Mouse (Mus musculus) heart, postnatal 25 days (tissue): ENCODE measurements at regions not wholly inside any gene's neighbourhood (a gene's known extent, or its start where the extent isn't known, plus 50 kb on each side); places are given as distances from the start of the nearest gene placed in this dataset.

ENCODE experiments used
- DNase-seq: peaks from one replicate; pipeline ENCODE4 v3.0.0; 2022; ENCODE audit warnings: low spot score
- intact Hi-C: fragments of 180-260 bp; cut with DNase I; formaldehyde crosslinking; loops from one replicate; pipeline ENCODE4 v1.15.1; 2025

- no peak for DNase-seq
- intact Hi-C loops: no loop called here
Measured at GRCm38 (mm10) chr3:35027898-35028297, 377.7 kb downstream of the Sox2 start.

GRCm38 (mm10) chr3:35029924-35030323 is 379.7 kb downstream of the Sox2 start:
- DNase-seq: no peak
- intact Hi-C loops: no loop called here

GRCm38 (mm10) chr3:35033587-35033986 is 383.4 kb downstream of the Sox2 start:
- DNase-seq: no peak
- intact Hi-C loops: no loop called here

- DNase-seq: no peak
- intact Hi-C loops: no loop called here
Measured at GRCm38 (mm10) chr3:35035234-35035633, 385.0 kb downstream of the Sox2 start.

- DNase-seq: no peak
- intact Hi-C loops: no loop called here
Measured at GRCm38 (mm10) chr3:35043705-35044104, 393.5 kb downstream of the Sox2 start.

GRCm38 (mm10) chr3:35059438-35059837 is 409.2 kb downstream of the Sox2 start:
- no peak for DNase-seq

GRCm38 (mm10) chr3:35060042-35060441 is 409.8 kb downstream of the Sox2 start:
- intact Hi-C loops: no loop called here
- DNase-seq: no peak

More at GRCm38 (mm10) chr3:35059438-35059837, 409.2 kb downstream of the Sox2 start:
- intact Hi-C loops: no loop called here

GRCm38 (mm10) chr3:35066824-35067223 is 416.6 kb downstream of the Sox2 start:
- DNase-seq: no peak
- intact Hi-C loops: no loop called here

GRCm38 (mm10) chr3:35068586-35068985 is 418.4 kb downstream of the Sox2 start:
- intact Hi-C loops: no loop called here
- no peak for DNase-seq

GRCm38 (mm10) chr3:35071046-35071445 is 420.8 kb downstream of the Sox2 start:
- intact Hi-C loops: no loop called here
- no peak for DNase-seq

- no peak for DNase-seq
- intact Hi-C loops: no loop called here
Measured at GRCm38 (mm10) chr3:35079887-35080286, 429.7 kb downstream of the Sox2 start.

- intact Hi-C loops: no loop called here
- no peak for DNase-seq
Measured at GRCm38 (mm10) chr3:35084091-35084867, 434.1 kb downstream of the Sox2 start.

GRCm38 (mm10) chr3:35088241-35089080 is 438.3 kb downstream of the Sox2 start:
- intact Hi-C loops: no loop called here

GRCm38 (mm10) chr3:35090496-35091133 is 440.4 kb downstream of the Sox2 start:
- intact Hi-C loops: no loop called here
- DNase-seq: no peak

More at GRCm38 (mm10) chr3:35088241-35089080, 438.3 kb downstream of the Sox2 start:
- no peak for DNase-seq

GRCm38 (mm10) chr3:35093001-35093400 is 442.8 kb downstream of the Sox2 start:
- intact Hi-C loops: no loop called here
- no peak for DNase-seq

- intact Hi-C loops: no loop called here
Measured at GRCm38 (mm10) chr3:35095221-35095620, 445.0 kb downstream of the Sox2 start.

GRCm38 (mm10) chr3:35096381-35096780 is 446.2 kb downstream of the Sox2 start:
- DNase-seq: no peak
- intact Hi-C loops: no loop called here

More at GRCm38 (mm10) chr3:35095221-35095620, 445.0 kb downstream of the Sox2 start:
- no peak for DNase-seq

- intact Hi-C loops: no loop called here
- DNase-seq: no peak
Measured at GRCm38 (mm10) chr3:35097766-35098165, 447.6 kb downstream of the Sox2 start.

GRCm38 (mm10) chr3:35099226-35099625 is 449.0 kb downstream of the Sox2 start:
- intact Hi-C loops: no loop called here
- DNase-seq: no peak

- intact Hi-C loops: loop anchor here (10.0 kb wide), 3 partner anchors 385 to 1145 kb away; no protein-coding TSS in a partner anchor
- DNase-seq: no peak
Measured at GRCm38 (mm10) chr3:35099876-35100420, 449.7 kb downstream of the Sox2 start.
